Mouse (Mus musculus): ENCODE measurements around the gene Tshb. TPM values are rescaled to one million over a fixed set of nuclear protein-coding genes. Genes with fewer than 3 reads are reported as not detected.

Tshb gene
- under 1 TPM in 1 of 3 experiments, not detected in 2; 0.54 TPM for polyA plus RNA-seq (2017; shearing (Covaris generic))

DNA sequence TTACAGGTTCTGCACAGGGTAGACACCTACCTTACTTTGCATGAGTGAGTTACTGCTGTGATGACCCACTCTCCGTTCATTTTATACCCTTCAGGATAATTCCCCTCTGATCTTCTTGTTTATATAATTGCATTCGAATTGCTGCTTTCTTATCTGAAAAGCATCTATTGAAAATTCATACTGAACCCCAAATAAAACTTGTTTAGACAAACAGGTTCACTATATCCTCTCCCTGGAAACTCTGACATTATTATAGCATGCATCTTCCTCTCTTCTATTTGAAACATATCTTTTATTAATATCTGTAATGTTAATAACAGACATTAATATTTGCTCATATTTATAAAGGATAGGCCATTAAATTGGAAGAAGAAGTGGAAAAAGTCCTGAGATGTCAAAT, at the start of gene Tshb:
Gene Tshb, minus strand, starts transcription at position 101 of the 400 bp plus-strand sequence.
- no peak for ATAC-seq

DNA sequence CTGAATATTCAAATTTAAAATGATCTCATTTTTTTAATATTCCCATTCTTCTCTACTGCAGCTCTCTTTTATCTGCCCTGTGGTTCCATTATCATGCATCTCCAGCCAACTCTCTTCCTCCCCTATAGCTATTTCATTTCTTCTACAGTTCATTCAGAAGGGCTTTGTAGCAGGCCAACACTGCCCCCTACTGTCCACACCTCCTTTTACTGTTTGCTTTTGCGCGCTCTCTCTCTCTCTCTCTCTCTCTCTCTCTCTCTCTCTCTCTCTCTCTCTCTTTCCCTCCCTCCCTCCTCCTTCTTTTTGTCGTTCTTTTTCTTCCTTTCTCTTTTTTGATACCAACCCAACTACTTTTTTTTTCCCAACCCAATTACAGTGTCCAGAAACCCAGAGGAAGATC, 21.4 kb upstream of the Tshb start:
- peak; percentile 81 for ATAC-seq

DNA sequence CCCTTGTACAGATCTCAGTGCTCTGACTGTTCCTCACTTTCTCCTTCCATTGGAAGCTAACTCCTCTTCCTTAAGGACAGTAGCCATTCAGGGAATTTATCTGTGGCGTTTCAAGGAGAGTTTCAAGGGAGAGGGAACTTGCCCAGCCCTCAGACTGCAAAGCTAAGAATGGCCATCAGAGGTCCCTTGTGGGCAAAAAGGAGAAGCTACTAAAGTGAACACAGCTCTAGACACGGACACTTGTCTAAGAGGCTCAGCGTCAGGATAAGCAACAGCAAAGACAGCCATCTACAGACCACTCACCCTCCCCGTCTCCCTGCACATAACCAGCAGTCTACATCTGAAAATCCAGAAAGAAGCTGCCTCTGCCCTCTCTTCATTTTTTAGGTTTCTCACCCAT, 4.9 kb upstream of the Tshb start:
- ATAC-seq: no peak

DNA sequence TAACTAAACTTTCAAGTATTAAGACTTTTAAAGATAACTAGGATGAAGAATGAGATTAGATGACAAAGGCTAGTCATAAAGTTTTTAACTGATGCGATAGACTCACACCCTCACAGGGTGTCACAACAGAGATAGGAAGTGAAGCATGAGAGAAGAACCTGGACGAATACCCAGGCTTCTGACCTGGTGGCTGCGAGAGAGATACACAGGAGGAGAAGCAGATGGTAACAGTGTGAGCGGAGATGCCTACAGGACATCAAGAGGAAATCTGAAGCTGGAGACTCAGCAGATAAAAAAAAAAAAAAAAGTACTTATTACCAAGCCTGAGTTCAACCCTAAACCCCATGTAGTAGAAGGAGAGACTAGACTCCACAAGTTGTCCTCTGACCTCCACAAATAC, 9.5 kb downstream of the Tshb start:
- ATAC-seq: no peak

DNA sequence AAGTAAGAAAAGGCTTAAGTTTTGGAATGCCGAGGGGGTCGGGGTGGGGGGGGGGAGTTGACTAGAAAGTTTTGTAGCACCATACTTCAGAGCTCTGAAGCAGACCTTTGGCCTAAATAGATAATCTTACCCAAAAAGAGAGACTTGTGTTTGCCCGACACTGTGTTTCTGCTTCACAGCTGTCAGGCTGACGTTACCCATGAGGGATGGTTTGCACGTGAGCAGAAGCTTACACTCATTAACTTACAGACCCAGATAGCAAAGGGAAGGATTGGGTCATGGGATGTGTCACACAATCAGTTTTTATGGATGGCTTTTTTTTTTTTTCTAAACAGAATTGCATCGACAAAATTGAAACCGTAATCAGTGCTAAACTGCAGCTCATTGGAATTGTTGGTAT, 17.7 kb downstream of the Tshb start:
- ATAC-seq: no peak

DNA sequence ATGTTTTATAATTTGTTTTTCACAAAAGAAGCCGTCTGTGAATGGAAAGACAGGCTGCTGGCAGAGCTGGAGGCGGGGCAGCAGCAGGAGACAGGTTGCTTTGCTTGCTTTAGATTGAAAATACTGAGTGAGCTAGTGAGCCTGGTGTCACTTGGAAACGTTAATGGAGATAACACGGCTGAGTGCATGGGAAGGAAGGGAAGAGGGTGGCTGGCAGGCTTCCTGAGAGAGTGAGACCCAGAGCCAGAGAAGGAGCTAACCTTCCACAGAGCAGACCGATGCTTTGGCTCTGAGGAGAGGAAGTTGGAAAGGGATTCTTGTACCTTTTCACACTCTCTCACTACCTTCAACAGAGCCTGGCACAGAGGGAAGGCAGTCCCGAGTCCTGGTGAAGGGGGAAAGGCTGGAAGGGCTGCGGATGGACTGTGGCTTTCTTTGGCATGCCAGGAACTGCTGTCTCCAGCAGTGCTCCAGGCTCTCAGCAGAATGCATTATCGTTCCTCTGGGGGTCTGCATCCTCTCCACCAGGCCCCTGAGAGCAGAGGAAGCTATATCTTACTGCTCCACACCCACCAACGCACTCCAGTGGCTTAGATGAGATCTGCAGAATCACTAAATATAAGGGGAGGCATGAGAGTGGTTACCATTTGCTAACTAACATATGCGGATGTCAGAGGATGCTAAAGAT, 18.7 kb downstream of the Tshb start:
- no peak for ATAC-seq

DNA sequence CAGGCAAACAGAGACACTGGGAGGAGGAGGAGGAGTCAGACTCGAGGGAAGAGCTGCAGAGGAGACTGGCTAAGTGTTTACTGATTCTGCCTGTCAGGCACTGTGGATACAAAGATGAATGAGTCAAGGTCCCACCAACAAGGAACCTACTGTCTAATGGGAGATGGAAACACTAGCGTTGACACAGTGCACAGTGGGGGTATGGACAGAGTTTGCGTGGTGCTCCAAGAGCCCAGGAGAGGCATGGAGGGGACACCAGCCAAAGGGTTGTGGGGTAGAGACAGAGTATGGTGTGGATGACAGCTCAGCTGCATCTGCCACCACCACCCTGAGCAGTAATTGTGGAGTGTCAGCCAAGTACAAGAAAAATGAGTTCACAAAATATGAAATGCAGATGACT, 20.1 kb downstream of the Tshb start:
- ATAC-seq: no peak

DNA sequence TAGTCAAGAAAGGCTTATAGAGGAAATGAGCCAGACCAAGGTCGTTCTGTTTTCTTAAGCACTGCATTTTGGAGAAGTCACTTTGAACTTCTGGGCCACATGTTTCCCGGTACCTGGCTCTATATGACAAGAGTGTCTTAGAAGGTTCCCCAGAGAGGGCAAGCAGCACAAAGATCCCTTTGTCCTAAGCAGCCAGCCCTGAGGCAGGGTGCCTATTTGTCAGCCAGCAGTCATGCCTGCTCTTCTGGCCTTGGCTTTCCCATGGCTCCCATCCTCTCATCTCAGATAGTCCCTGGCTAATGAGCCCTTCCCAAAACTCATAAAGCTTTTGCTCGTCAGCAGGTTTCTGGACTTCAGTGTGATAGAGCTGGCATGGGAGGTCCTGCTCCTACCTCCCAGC, 22.3 kb downstream of the Tshb start:
- no peak for ATAC-seq

DNA sequence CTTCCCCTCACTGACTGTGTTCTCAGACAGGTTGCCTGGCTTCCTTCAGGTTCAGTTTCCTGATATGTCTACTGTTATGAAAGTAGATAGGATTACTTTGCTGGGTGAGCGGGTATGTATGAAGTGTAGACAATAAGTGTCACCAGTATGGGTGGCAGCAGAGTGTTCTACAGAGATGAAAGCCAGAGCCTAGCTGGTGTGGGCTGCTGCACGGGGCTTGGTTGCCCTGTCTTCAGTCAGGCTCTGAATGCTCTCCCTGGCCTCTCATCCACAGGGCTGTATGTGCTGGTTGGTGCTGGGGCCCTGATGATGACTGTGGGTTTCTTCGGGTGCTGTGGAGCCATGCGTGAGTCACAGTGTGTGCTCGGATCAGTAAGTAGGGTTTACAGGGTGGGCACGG, 25.5 kb downstream of the Tshb start:
- no peak for ATAC-seq

DNA sequence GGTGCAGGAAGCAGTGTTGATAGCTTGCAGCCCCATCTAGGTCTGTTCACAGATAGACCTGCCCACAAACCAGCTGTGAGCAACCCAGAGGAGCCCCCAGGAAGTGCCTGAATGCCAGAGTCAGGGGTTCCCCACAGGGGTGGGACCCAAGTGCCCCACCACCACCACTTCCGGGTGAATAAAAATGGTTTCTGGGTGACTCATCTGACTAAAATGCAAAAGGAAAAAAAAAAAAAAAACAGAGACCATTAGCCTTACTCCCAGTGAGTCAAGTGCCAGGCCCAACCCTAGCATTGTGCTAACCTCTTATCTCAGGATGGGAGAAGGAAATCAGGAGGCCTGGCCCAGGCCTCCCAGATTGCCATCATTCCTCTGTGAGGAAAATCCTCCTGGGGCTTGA, 26.7 kb downstream of the Tshb start:
- ATAC-seq: peak; percentile 94

DNA sequence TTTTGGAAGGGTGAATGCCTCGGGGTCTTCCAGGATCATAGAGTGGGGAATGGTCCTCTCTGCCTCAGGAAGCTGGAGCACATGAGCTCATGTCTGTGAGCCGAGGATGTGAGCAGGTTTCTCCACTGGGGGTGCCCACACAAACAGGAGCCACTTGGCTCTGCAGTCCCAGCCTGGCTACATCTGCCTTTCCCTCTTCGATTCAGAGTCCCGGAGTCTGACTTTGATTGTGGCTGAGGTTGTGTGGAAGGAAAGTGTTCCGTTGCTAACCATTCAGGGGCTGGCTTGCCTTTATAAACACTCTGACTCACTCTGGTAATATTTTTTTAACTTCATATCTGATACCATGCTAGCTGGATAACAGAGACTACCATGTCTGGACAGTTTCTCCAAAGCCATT, 30.1 kb downstream of the Tshb start:
- no peak for ATAC-seq

DNA sequence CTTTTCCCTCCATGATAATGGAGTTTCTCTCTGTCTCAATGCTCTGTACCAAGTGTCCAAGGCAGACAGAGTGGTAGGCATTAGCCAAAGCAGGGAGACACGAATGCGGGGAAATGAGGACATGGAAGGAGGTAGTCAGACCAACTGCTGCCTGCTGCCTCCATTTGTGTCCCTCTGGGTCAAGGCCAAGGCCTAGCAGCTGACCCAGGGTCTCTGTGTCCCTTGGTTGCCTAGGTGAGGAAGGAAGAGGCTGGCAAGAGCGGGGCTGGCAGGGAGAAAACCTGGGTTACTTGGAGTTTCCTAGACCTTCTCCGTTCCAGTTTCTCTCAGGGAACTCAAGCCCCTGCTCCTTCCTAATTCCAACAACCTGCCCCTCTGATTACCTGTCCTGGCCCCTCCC, 30.5 kb downstream of the Tshb start:
- no peak for ATAC-seq

DNA sequence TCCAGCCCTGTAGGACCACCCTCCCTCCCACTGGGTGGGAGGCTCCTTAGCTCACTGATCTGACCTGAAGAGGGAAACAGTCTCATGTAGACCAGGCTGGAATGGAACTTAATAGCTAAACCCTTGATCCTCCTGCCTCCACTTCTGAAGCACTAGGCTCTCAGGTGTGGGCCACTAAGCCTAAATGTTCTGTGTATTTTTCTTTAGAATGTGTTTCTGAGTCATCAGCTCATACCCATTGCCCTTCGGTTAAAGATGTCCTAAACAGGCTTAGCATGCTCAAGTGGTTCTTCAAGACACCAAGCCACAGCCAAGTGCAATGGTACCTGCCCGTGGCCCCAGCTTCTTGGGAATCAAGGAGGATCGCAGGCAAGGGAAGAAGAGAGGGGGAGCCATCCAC, 31.0 kb downstream of the Tshb start:
- no peak for ATAC-seq

DNA sequence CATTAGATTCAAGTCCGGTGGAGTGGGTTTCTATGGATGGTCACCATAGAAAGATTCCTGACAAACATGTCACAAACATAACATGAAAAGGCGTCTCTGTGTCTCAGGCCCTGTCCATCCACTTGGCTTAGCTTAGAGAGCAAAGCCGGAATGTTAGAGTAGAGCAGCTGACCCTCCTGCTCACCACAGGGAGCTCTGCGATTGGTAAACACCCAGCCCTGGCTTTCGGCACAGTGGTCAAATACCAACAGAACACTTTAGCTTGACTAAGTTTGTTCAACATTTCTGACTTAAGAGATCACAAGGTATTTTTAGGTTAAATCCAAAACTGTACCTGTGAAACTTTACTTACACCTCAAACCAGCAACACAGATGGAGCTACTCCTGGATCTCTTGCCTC, 31.4 kb downstream of the Tshb start:
- ATAC-seq: no peak

DNA sequence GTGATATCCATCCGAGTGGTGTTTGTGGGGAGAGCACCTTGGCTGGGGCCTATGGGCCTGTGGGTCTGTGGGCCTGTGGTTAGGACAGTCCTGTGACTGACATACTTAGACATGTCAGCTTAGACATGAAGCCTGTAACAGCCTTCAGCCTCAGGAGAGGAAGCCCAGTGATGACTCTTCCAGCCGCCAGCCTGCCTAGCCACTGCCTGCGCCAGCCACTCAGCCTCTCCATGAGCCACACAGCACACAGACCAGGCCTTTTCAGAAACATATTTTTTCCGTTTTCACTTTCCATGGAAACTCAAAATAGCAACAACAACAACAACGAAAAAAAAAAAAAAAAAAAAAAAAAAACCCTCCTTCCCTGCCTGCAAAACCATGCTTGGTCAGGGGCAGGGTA, 33.8 kb downstream of the Tshb start:
- ATAC-seq: no peak

DNA sequence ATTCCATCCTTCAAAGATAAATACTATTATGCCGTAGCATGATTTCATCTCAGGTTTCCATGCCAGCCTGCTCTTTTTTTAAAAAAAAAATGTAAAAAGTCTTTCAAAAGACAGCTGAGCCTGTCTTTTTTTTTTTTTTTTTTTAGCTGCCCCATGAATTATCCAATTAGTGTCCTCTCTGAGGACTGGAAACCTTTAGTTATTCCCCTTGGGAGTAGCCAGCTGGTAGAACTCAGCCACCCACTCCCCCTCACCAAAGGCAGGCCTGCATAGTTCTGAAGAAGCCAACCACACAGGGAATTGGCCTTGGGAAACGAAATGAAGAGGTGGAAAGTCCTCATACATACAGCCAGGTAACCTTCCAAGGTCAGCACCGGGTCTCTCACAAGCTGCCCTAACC, 34.5 kb downstream of the Tshb start:
- no peak for ATAC-seq

DNA sequence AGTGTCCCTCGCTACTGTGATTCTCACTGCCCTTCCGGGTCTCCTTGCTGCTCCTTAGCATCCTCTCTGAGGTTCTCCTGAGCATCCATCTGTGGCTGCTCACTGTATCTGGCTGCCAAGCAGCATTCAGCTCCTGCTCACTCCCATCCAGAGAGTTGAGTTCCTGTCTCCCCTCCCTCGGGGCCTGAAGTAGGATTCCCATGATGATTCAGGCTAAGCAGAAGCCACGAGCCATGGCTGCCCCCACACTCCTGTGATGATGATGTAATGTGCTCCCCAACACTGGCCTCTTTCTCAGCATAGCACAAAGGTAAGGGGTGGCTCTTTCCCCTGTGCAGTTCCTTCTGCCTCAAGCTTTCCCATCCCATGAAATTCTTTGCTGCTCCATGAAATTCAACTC, 36.3 kb downstream of the Tshb start:
- ATAC-seq: no peak

DNA sequence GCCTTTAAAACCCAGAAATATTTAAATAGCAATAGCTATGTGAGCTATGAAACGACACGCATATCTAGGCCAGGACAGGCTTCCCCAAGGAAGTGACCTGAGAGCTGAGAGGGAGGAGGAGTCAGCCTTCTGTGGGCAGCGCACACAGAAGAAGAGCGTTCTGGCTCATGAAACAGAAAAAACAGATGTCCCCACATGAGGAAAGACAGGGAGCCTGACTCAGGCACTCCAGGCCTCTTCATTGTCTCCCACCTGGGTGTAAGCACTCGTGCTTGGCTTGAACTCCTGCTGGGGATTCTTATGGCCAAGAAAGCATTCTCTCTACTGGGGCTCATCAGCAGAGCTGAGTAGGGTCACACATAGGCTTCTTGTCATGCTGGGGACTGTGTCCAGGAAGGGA, 37.9 kb downstream of the Tshb start:
- no peak for ATAC-seq

DNA sequence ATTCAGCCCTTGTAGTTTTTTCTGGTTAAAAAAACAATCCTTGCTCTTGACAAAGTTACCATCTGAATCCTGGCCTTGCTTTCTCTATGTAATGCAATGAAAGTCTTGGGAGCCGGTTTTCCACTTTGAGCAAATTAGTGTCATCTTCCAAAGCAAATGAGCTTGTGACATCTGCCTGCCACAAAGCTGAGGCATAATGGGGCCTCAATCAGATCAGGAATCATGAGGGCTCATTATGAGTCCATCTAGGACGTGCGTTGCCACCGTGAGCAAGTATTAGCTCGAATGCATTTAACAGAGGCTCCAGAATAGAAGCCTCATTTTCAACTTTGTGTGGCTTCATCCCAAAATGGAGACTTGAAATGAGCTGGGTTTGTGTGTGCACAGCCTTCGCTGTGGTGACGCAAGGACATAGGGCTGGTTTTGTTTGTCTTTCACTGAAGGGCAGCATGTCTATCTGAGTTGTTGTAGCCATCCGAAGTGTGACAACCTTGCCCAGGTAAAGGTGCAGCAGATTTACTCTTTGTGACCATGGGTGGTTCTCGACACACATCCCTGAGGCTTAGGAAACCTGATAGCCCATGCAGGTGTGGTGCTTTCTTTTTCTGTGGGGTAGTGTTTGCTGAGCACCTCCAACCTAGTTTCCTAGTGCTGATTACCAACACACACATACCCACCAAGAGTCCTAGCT, 38.6 kb downstream of the Tshb start:
- no peak for ATAC-seq

DNA sequence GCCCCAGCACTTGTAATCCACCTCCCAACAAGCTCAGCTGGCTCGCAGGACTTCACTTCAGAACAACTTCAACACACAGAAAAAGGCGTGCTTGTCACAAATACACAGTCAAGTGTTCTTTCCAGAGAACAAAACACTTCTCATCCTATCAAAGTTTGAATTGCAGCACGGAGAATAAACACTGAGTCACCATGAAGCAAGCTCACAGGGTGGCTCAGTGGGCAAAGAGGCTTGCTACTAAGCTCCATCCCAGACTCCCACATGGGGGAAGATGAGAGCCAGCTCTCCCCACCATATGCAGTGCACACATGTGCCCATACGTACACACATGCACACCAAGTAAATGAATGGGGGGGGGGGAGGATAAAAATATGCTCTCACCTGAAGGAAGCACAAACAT, 39.3 kb downstream of the Tshb start:
- ATAC-seq: no peak

DNA sequence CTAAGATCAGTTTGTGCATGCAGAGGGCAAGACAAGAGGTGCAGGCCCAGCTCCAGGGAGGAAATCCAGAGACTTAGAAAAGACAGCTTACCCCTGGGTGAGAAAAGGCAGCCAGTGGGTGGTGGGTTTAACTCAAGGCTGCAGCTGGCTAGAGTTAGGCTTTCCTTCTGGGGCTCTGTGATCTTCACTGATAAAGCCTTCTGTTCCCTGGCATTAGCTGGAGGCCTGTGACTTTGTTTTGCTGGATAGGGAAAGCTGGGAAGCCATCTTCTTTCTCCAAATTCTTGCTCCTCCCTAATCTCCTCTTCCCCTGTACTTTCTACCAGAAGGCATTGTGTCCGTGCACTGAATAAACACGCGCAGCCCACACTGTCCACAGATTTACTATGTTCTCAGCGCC, 39.8 kb downstream of the Tshb start:
- ATAC-seq: no peak

DNA sequence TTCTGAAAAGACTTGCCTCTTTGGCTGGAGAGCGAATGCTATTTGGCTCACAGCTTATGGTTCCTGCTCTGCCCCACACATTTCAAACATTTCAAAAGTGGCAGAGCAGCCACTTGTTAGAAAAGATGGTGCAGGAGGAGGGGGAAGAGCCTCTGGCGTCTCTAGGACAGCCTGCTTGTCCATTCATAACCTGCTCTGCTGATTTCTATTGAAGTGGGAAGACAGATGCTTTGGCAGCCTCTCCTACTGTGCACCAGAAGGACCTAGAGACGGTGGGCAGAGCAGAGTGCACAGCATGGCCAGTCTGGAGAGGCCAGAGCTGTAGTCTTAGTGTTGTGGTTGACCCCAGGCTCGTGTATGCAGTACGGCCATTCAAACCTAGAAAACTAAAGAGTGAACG, 43.6 kb downstream of the Tshb start:
- ATAC-seq: no peak

DNA sequence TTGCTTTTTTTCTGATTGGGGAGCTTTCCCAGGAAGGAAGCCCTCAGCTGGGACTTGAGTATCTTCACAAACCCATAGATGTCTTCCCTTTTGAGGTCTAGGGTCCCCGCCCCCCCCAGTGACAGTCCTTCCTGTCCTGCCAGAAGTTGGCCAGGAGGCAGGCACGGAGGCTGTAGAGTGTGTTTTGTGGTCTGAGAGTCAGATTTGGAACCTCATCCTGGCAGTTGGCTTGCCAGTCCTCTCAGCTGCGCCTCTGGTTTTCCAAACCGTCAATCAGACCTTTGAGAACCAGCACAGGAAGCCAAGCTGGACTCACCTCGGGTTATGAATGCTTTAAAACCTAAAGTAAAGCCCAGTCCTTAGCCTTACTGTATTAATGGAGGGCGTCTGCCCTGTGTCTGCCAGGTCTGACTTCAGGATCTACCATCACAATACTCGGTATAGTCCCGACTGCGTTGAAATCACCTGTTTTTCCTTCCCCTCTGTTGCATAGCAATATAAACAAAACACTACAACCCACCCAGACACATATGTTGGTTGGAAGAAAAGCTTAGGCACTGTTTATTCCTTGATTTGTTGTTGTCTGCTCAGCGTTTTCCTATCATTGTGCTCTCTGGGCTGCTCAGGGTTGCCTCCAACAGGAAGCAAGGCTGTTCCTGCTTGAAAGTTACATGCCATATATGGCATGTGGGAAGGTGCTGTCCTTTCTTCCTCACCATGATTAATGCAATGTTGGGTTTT, 44.2 kb downstream of the Tshb start:
- ATAC-seq: peak; percentile 44

DNA sequence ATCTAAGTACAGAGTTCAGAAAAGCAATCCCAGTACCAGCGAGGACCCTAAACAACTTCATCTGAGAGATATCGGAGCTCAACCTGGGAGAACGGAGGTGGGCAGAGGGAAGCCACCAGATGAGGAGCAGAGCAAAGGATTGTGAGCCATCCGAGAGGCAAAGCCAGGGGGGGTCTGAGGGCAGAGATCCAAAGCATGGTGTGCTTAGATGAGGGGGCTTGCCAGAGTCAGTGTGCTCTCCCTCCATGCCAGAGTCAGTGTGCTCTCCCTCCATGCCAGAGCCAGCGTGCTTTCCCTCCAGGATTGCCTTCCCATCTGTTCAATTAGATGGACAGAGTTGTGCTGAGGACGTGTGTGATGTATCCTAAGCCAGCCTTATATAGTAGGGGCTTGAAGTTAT, 45.4 kb downstream of the Tshb start:
- ATAC-seq: no peak

Measured in inflammation-experienced regulatory T-cells, adult 6 months (primary cell).